Mouse (Mus musculus) kidney, postnatal 36 days (tissue): ENCODE data around the gene Gapt.
A peak's percentile ranks its signal among the peaks of the same experiment; 100 is the strongest.
"Not testable (repeated sequence)": the region's sequence is repeated elsewhere in the genome, so short reads cannot be mapped to it uniquely, and the experiment has no call there.

Source experiments
- DNase-seq, 2 experiments: peaks; one replicate each; pipeline ENCODE4 v3.0.0; 2021 to 2022; ENCODE audit warnings: mixed read lengths in 2 of 2

The Gapt gene

GRCm38 (mm10) chr13:110356941-110357340 is at the start of gene Gapt:
Gene Gapt (minus strand): TSS chr13:110357199.
- DNase-seq: no peak

- peak; percentile 78 to 79 for DNase-seq
Observed at GRCm38 (mm10) chr13:110406152-110406551, 49.2 kb upstream of the Gapt start.

GRCm38 (mm10) chr13:110404686-110405085 is 47.7 kb upstream of the Gapt start:
- DNase-seq: not testable (repeated sequence)

DNA sequence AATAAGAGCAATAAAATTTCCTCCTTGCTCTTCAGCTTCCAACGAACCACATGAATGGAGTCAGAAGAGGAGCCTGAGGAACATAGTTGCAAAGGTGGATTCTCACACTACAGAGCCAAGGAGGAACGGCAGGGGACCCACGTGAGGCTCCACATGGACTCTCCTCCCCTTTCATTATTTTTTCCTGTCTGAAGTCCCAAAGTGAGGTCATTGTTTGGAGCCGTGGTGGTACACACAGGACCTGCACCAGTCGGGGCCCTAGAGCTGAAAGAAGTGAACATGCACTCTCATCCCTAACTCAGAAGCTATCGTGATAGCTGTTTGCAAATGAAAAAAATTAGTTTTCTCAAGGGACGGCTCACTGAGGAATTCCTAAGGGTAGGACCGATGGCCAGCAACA is 47.1 kb upstream of the Gapt start:
- DNase-seq: no peak

DNA sequence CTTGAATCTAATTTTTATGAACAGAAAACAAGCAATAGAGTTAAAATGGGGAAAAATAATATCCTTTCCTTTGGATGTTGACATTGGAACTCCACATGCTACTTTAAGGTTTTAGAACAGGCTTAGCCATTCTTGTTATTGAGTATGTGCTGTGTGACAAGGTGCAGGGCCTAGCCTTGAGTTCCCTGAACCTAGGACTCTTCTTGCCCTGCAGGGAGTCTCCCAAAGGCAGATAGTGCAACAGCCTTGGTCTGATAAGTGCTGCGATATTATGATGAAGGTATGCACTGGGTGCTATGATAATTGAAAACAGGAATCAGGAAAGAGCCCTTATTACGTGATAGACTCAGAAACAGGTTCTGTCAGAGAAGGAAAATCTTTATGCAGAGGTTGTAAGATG is 44.9 kb upstream of the Gapt start:
- DNase-seq: no peak

GRCm38 (mm10) chr13:110401443-110401842 is 44.4 kb upstream of the Gapt start:
- DNase-seq: no peak

- peak in 1 of 2 experiments; percentile 6 for DNase-seq
Observed at GRCm38 (mm10) chr13:110398513-110399270, 41.7 kb upstream of the Gapt start.

- DNase-seq: peak in 1 of 2 experiments; percentile 9
Observed at GRCm38 (mm10) chr13:110397750-110398149, 40.8 kb upstream of the Gapt start.

DNA sequence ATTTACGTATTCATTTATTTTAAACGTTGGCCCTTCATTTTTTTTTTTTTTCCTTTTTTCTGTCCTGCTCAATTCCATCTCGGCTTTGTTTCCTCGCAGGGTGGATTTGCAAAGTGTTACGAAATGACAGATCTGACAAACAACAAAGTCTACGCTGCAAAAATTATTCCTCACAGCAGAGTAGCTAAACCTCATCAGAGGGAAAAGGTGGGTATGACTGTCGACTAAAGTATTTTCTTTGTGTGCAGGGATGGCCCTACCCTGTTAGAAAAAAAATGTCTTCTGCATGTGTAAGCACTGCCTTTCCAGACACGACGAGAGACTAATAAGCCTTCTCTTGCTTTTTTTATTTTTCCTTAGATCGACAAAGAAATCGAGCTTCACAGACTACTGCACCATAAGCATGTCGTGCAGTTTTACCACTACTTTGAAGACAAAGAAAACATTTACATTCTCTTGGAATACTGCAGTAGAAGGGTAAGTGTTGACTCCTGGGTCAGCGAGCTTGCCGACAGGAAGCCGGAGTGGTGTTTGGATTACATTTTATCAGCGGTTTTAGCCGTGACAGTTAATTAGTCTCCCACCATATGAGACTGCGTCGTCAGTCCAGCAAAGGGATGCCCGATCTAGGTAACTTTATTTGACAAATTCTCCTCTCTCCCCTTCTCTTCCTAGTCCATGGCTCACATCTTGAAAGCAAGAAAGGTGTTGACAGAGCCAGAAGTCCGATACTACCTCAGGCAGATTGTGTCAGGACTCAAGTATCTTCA is 39.1 kb upstream of the Gapt start:
- peak in 1 of 2 experiments; percentile 7 for DNase-seq

- DNase-seq: peak in 1 of 2 experiments; percentile 54
Observed at GRCm38 (mm10) chr13:110395179-110395794, 38.3 kb upstream of the Gapt start.

- DNase-seq: peak; percentile 92 to 95
Observed at GRCm38 (mm10) chr13:110394291-110395178, 37.5 kb upstream of the Gapt start, which contains the start of gene Plk2. Gene Plk2 (plus strand): TSS chr13:110395046.

- peak in 1 of 2 experiments; percentile 54 for DNase-seq
Observed at GRCm38 (mm10) chr13:110392631-110393030, 35.6 kb upstream of the Gapt start.

GRCm38 (mm10) chr13:110392210-110392609 is 35.2 kb upstream of the Gapt start:
- peak; percentile 64 to 84 for DNase-seq

GRCm38 (mm10) chr13:110384514-110384913 is 27.5 kb upstream of the Gapt start:
- DNase-seq: no peak

DNA sequence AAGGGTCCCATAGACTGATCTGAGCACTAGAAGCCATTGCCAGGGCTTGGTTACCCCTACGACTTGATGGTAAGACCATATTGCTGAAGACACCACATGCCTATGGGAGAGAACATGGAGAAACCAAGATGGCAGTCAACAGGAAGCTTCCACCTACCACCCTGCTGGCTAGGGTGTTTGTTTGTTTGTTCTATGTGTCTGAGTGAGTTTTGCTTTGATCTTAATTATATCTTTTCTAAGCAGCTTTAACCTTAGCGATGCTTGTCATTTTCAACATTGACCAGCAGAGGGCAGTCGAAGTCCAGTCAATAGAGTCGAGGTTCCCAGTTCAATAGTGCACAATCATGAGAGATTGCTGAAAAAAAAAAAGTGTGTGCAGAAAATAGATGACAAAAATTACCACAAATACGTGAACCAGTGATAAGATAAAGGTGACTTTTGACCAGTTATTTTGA is 25.5 kb upstream of the Gapt start:
- DNase-seq: peak in 1 of 2 experiments; percentile 54

- no peak for DNase-seq
Observed at GRCm38 (mm10) chr13:110369673-110370072, 12.7 kb upstream of the Gapt start.

DNA sequence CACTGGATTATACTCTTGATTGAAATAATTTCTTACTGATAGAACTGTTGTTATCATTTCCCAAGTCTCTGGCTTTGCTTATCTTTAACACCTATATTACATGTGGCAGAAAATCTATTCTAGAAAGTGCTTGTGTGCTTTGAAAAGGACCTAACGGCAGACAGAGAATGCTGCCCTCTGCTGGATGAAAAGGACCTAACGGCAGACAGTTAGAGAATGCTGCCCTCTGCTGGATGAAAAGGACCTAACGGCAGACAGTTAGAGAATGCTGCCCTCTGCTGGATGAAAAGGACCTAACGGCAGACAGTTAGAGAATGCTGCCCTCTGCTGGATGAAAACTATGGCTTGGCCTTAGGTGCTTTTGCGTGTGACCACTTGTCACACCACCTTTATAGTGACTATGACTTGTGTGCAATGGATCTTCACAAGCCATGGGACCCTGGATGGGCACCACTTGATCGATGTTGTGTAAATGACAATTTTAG is 11.6 kb upstream of the Gapt start:
- peak; percentile 45 to 61 for DNase-seq

DNA sequence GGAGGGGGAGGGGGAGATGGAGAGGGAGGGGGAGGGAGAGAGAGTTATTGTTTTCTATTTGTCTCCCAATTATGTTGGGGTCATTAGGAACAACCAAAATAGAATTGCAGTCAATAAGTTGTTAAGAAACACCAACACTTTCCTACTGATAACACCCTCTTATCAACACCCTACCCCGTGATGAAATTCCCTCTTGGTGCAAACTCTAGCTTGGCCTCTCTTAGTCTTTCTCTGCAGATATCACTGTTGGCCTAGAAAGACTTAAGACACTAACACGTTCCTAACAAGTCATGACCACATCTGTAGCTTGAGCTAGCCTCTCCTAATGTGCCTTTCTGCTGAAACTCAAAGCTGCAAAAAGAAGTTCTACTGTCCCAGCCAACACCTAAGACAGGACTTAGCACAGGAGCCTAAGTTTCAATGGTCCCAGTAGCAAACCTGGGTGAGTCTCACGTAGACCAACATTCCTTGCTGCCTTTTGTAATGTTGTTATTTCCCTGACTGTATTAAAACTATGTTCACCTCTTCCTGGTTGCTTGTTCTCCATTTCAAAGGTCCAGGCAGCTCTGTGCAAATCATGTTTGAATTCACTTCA is 11.1 kb upstream of the Gapt start:
- DNase-seq: no peak

- DNase-seq: no peak
Observed at GRCm38 (mm10) chr13:110366477-110366876, 9.5 kb upstream of the Gapt start.

DNA sequence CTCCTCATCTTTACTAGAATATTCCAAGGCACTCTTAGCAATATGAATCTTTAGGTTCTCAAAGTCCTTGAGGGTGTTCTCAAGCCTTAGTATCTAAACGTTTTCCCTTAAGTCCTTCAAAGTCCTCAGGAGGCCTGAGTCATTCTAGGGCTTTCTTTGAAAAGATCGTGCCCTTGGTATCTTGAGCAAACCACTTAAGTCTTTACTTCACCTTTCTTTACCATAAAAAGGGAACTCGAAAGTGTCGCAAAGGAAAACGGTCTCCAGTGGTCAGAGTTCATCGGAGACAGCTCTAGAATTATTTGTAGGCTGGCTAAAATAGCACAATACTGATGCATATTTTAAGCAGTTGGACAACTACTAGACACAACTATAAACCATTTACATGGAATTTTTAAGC is 6.7 kb upstream of the Gapt start:
- DNase-seq: no peak

DNA sequence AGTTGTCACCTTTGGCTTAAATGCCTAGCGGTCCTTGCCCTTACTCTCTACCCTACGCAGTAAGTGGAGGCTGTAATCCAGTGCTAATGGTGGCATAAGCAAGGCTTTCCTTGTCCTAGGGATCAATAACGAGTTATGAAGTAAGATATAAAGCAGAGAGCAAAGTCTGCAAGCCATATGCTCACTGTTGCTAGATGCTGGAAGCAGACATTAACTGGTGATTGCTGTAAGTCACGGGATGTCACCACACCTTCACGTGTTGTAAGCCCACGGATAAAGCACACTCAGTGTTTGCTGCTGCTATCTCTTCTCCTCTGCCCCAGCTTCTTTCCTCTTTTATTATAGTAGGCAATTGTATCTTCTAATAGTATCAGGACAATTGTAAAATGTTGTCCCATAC is 5.9 kb downstream of the Gapt start:
- DNase-seq: no peak

DNA sequence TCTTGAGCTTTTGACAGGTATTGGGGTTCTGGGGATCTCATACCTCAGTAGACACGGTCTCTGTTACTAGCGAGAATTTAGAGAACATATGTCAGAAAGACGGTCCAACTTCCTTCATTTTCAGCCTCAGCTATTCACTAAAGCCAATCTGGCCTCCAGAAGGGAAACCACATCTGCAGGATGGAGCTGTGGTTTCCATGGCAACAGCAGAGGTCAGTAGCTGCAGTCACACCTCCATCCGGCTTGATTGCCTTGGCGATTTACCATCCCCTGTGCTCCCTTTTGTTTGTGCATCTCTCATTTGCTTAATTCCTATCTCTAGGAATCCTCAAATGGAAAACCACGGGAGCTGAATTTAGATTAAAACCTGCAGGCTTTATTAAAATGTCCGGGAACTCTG is 10.3 kb downstream of the Gapt start:
- no peak for DNase-seq
